Mouse (Mus musculus) adrenal gland, postnatal 25 days (tissue): ENCODE measurements at regions not wholly inside any gene's neighbourhood (a gene's known extent, or its start where the extent isn't known, plus 50 kb on each side); places are given as distances from the start of the nearest gene placed in this dataset.

Experiments
- DNase-seq: peaks from one replicate; pipeline ENCODE4 v3.0.0; 2021; ENCODE audit warnings: mixed read lengths

- DNase-seq = no peak
Measured at GRCm38 (mm10) chr16:30652692-30653091, 53.2 kb downstream of the Fam43a start.

GRCm38 (mm10) chr16:30653806-30654205 lies 54.3 kb downstream of the Fam43a start:
- peak; percentile 61 for DNase-seq

DNA sequence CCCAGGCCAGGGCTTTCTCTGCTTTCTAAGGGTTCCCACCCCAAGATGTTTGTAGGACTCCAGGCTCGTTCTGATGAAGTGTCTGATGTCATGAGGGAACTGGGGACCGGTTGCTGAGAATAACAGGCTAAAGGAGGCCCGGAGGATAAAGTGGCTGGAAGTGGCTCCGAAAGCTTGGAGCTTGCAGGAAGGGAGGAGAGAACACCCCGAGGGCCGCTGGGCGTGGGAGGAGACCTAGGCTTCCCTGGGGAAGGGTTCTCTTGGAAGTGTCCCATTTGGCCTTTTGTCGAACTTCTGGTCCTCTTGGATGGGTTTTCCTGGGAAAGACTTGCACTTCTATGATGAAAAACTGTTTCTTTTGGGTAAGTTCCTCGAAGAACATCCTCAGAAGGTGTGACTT lies 54.7 kb downstream of the Fam43a start:
- no peak for DNase-seq

GRCm38 (mm10) chr16:30655798-30656221 lies 56.3 kb downstream of the Fam43a start:
- DNase-seq = no peak

DNA sequence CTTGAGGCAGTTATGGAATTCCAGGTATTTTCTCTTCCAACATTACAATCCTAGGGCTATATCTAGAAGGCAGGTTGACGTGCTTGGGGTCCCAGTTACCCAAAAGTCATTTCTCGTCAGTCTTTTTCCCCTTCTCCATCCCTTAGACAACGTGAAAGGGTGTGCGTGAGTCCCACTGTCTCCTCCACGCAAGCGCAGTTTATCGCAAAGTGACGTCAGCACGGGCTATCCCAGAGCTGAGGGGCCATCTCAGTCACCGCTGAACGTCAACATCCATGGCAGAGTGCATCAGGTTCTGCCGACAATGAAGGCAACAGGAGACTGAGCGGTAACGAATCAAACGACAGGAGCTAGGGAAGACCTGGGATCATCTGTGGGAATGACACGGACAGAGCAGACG lies 57.4 kb downstream of the Fam43a start:
- no peak for DNase-seq

DNA sequence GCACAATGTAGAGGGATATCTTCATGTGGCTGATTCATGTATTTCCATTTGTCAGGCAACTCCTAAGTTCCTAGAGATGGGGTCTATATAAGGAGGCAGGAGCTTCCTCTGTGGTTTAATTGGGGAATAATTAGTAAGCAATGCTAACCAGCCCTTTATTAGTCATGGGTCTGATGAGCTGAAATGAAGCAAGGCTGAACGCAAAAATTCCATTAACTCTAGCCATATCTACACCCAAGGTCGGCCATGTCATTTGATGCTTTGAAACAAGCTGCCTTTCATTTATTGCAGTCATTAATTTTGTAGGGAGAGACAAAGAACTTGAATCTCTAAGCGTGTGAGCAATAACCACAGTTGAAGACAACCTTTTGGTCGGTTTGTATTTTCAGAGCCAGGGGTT lies 59.4 kb downstream of the Fam43a start:
- no peak for DNase-seq

GRCm38 (mm10) chr16:30661086-30661977 lies 61.8 kb downstream of the Fam43a start:
- DNase-seq = no peak

GRCm38 (mm10) chr16:30663055-30663454 lies 63.5 kb downstream of the Fam43a start:
- no peak for DNase-seq

GRCm38 (mm10) chr16:30663971-30664370 lies 64.4 kb downstream of the Fam43a start:
- no peak for DNase-seq

- no peak for DNase-seq
Measured at GRCm38 (mm10) chr16:30664433-30664832, 64.9 kb downstream of the Fam43a start.

- no peak for DNase-seq
Measured at GRCm38 (mm10) chr16:30665881-30666280, 66.4 kb downstream of the Fam43a start.

GRCm38 (mm10) chr16:30669883-30670282 lies 70.4 kb downstream of the Fam43a start:
- no peak for DNase-seq

- no peak for DNase-seq
Measured at GRCm38 (mm10) chr16:30671584-30671983, 72.1 kb downstream of the Fam43a start.

GRCm38 (mm10) chr16:30672776-30673550 lies 73.4 kb downstream of the Fam43a start:
- no peak for DNase-seq

GRCm38 (mm10) chr16:30673662-30674061 lies 74.1 kb downstream of the Fam43a start:
- DNase-seq = no peak

DNA sequence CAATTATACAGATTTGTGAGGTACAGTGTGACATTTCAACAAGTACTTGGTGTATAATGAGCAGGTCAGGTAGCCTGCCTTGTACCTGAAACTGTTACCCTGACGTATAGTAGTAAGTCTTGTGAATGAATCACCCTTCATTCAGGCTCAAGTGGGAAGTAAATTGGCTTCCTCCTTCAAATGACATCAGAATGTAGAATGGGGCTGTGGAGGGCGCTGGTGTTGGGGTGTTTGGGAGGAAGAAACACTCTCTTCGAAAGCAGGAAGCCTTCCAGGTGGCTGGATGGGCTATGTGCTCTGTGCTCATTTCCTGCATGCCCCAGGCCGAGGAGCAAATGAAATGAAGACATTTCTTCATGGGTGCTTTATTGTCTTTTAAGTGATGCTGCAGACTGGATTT lies 76.3 kb downstream of the Fam43a start:
- no peak for DNase-seq

DNA sequence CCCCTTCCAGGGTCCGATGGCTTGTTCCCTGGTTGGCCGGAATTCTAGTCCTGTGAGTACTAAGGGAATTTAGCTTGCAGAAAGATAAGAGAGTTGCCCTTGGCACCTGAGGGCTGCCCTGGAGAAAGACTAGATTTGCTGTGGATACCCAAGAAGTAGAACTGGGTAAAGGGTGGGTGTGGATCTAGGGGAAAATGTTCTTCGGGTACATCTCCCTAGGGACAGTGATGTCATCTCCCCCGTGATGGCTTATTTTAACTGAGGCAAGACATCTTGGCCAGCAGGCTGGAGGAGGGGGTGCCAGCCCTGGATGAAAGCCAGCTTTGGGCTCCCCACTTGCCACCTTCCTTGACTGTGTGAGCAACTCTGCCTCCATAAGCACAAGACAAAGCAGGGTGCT lies 77.5 kb downstream of the Fam43a start:
- no peak for DNase-seq

DNA sequence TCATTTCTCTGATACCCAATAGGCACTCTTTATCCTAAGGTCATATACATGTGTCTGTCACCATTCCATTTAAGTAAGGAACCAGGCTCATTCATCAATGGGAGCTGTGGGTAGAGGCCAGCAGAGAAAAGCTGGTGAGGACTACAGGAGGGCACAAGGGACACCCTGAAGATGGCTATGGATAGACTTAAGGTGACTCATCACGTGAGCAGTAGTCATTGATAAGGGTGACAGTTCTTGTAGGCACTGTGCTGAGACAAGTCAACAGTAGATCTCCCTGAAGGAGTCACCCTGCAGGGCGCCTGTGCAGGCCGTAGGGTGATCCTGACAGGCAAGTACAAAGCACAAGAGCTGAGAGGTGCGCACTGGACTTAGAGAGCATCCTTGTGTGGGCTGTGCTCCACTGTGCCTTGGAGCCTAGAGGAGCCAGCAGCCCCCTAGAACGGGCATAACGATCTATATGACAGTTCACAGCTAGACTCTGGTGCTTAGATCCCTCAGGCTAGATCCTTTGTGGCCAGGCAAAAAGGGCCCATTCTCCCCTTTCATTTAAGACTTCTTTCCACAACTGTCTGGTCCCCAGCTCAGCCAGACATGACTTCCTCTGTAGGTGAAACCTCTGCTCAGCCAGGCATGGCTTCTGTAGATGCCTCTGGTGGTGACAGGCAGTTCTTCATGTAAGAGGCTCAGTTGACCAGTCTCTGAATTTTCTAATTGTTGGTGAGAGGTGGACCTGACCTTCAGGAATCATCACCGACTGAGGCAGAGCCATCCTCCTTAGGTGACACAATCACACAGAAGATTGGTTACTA lies 78.6 kb downstream of the Fam43a start:
- no peak for DNase-seq

- DNase-seq = no peak
Measured at GRCm38 (mm10) chr16:30678708-30679492, 79.4 kb downstream of the Fam43a start.

- DNase-seq = no peak
Measured at GRCm38 (mm10) chr16:30679493-30679811, 79.9 kb downstream of the Fam43a start.

DNA sequence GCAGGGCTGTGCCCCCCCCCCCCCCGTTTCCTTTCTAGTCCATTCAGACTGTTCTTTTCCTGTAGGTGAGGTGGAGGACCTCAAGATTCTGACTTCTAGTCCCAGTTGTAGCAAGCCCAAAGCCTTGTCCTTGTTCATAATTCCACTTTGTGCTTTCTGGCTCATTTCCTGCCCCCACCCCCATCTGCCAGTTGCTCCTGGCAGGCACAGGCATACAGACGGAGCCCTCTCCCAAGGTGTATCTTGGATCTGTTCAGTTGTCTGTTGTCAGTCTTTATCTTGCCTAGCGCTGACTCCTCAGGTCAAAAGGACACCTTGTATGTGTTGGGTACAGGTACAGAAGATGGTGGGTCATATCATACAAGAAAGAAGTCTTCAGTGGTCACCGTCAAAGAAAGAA lies 81.9 kb downstream of the Fam43a start:
- no peak for DNase-seq

DNA sequence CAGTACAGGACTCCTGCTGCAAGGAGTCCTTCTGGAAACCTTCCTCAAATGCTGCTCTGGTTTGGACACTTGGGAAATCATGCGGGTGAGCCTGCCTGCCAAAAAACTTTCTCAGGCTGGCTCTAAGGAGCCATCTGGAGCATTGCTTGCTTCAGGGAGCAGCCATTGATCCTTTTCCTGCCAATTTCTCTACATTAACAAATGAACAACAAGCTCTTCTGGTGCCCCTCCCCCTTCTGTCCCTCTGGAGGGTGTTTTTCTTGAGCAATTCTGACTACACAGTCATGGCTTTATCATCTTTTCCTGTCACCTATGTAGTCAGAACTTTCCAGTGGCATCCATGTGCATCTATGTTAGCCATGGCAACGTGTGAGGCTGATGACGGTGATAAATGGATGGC lies 84.5 kb downstream of the Fam43a start:
- no peak for DNase-seq
